Mouse (Mus musculus): ENCODE results near the gene Cyb561d1.

Gene Cyb561d1

DNA sequence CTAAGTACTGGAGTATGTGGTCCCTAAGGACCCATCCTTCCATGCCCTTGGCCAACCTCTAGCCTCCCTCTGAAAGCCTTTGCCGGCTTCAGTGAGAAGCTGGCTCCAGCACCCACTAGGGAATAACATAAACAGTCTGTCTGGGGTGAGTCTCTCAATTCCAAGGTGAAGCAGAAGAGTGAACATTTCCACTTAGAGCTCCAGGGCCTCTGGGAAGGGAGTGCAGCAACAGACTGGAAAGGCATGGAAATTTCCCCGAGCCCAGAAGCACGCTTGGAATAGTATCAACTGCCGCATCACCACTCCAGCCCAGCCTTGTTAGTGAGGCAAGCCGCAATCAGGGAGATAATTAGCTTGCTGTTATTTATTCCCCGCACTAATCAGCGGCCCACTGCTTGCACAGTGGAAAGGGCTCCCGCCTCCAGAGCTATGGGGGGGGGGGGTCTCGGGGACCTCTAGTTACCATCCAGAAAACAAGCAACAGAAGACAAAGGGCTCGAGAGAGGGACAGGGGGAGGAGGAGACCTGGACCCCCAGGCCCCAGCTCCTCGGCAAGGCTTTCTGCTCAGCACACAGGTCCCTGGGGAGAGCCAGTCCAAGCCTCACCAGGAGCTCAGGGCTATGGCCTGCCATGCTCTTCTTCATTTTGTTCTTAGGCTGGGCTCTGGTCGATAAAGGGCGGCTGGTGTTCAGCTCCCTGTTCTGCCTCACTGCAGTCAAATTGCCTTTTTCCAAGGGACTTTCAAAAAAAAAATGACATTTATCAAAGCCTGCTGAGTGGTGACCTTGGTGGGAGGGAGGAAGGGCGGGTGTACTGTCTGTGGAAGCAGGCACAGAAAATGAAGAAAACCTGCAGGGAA, 26.1 kb downstream of the Cyb561d1 start:
- DNase-seq (ENCODE audit: extremely low read depth, insufficient read length, low spot score), result no peak

DNA sequence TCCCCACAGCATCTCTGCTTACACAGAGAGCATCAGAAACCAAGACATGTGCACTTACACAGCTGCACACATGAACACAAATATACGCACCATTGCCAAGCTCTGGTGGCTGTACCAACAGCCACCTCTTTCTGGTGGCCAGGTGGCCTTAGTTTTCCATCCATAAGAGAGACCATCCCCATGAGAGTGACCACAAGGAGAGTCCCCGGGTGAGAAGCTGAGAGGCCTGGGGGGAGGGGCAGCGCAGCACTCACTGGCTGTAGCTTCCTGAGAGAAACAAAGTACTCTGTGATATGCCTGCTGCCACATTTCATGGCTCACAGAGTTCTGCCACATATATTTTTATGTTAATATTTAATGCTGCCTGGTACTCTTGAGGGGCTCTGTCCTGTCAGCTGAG, 31.8 kb downstream of the Cyb561d1 start:
- DNase-seq (ENCODE audit: extremely low read depth, insufficient read length, low spot score), result no peak

- DNase-seq (ENCODE audit: extremely low read depth, insufficient read length, low spot score), result no peak
These were observed 33.5 kb downstream of the Cyb561d1 start for GRCm38 (mm10) chr3:108167499-108167898.

GRCm38 (mm10) chr3:108166486-108167211, 34.4 kb downstream of the Cyb561d1 start:
- peak; percentile 16 for DNase-seq (ENCODE audit: extremely low read depth, insufficient read length, low spot score)

- peak; percentile 24 for DNase-seq (ENCODE audit: extremely low read depth, insufficient read length, low spot score)
These were observed 35.3 kb downstream of the Cyb561d1 start for GRCm38 (mm10) chr3:108165532-108166315.

DNA sequence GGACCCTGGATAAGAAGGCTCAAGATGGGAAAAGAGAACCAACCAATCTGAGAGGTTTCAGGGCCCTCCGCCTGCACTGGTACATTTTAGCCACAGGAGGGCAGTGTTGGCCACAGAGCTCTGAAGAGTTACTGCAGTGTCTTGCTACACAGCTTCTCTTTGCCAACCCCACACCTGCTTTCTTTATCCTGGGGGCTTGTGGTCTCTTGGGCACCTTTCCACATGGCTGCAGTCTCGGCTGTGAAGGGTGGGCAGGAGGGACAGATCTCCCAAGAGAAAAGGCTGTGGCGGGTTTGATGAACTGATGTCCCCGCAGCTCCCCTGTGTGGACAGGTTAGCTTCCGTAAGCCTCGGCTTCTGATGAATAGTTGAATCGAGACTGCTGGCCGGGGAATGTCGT, 36.2 kb downstream of the Cyb561d1 start:
- DNase-seq (ENCODE audit: extremely low read depth, insufficient read length, low spot score), result peak; percentile 54

- DNase-seq (ENCODE audit: extremely low read depth, insufficient read length, low spot score), result no peak
These were observed 36.9 kb downstream of the Cyb561d1 start for GRCm38 (mm10) chr3:108164091-108164490.

GRCm38 (mm10) chr3:108158383-108159037, 42.5 kb downstream of the Cyb561d1 start:
- DNase-seq (ENCODE audit: extremely low read depth, insufficient read length, low spot score), result no peak

- DNase-seq (ENCODE audit: extremely low read depth, insufficient read length, low spot score), result no peak
These were observed 46.4 kb downstream of the Cyb561d1 start, which contains the start of gene Gpr61 for GRCm38 (mm10) chr3:108154656-108155055. Gene Gpr61 (minus strand): TSS chr3:108154882.

GRCm38 (mm10) chr3:108152290-108152689, 48.7 kb downstream of the Cyb561d1 start:
- DNase-seq (ENCODE audit: extremely low read depth, insufficient read length, low spot score), result no peak

DNA sequence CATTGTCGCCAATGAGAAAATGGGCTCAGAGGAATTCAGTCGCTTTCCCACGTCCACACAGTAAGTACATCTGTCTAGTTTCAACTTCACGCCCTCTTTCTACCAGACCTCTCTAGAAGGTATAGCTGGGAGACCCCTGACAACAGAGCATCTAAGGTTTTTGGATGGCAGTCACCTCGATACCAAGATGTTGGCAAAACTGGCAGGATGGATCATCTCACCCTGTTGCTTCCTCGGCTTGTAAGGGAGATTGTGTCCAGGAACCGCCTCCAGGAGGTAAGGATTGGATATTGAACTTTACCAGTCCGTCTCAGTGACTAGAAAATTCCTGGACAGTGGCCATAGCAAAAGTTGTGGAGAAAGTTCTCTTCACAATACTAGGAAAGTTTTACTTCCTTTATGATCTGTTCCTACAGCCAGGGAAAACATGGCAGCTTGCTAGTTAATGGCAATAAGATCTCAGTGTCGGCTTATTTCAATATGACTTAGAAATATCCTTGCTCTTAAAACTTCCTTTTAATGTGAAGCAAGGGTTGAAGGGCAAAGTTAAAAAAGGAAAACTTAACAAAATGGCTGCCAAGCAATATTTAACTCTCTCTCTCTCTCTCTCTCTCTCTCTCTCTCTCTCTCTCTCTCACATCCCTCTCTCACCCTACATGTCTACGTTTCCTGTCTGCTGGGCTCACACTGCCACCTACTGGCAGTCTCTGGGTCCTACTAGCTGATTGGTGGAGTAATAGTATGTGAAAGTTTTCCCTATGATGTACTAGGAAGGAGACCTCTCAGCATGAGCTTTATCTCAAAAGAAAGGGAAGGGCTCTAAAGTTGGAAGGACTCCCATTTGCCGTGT, 53.4 kb downstream of the Cyb561d1 start:
- DNase-seq (ENCODE audit: extremely low read depth, insufficient read length, low spot score), result peak; percentile 68

GRCm38 (mm10) chr3:108146671-108147070, 54.3 kb downstream of the Cyb561d1 start:
- no peak for DNase-seq (ENCODE audit: extremely low read depth, insufficient read length, low spot score)
